Mouse (Mus musculus): ENCODE results near the gene Mxd3.

Gene Mxd3

GRCm38 (mm10) chr13:55329683-55330566 lies at the start of gene Mxd3:
Mxd3 (minus strand) TSS chr13:55329823.
- peak; percentile 82 for DNase-seq (ENCODE audit: low read depth, low spot score)

DNA sequence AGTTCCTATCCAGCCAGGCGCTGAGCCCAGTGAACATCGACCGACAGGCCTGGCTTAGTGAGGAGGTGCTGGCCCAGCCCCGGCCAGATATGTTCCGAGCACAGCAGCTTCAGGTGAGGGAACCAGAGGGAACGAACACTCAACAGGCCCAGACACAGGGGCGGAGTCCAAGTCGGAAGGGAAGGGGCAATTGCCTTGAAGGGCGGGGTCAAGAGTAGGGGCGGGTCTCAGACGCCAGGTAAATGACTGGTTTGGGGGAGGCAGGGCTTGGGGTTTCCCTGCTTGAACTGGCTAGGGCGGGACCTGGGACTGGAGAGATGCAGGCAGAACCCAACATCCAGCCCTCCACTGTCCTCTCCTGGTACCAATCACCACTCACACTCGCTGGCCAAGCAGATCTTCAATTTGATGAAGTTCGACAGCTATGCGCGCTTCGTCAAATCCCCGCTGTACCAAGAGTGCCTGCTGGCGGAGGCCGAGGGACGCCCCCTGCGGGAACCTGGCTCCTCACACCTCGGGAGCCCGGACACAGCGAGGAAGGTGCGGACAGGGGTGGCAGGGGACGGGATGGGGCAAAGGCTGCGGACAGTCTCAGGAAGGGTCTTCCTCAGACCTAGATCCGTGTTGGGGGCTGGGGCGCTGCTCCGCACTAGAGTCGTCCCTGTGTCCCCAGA lies 49.4 kb upstream of the Mxd3 start:
- DNase-seq (ENCODE audit: low read depth, low spot score): no peak

DNA sequence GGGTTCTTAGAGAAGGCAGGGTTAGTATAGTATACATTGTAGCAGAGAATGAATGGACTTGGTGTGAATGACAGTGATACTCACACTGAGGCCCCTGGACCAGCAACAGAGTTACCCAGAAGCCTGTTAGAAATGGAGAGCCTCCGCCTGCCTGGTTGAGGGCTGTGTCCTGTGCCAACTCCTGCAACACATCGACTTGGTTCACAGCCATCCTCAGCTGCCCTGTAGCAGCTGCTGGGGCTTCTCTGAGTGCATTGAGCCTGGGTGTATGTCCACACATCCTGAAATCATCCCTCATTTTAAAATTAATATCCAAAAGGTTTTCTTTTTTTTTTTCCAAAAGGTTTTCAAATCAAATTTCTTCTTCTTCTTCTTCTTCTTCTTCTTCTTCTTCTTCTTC lies 46.3 kb upstream of the Mxd3 start:
- no peak for DNase-seq (ENCODE audit: low read depth, low spot score)

GRCm38 (mm10) chr13:55374206-55374924 lies 44.7 kb upstream of the Mxd3 start:
- no peak for DNase-seq (ENCODE audit: low read depth, low spot score)

- no peak for DNase-seq (ENCODE audit: low read depth, low spot score)
Measured at GRCm38 (mm10) chr13:55371740-55372139, 42.1 kb upstream of the Mxd3 start.

DNA sequence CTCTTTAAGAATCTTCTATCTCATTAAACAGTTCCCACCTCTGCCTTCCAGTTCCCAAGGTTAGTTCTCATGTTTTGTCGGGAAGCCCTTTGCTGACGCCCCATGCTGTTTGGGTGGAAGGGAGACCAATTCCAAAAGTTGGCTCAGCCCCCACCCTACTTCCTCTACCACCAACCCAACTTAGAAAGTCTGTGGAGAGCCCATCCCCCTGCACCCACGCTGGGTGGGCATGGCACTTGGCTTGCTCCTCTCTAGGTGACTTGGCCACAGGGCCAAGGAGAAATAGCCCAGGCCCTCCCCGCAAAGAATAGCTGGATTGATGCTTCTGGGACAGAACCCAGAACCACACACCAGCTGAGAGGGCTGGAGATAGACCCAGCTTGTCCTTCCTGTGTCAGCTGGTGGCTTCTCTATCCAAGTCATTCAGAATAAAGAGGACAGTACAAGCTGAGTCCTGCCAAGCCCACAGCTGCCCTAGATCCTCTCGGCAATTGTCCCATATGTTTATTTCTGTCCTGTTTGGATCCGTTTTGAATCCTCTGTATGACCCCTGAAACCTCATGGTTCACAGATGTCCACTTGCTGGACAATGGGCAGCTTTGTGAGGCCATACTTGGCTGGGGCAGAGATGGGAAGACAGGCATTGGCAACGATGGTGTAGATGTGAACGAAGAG lies 41.5 kb upstream of the Mxd3 start:
- no peak for DNase-seq (ENCODE audit: low read depth, low spot score)

- no peak for DNase-seq (ENCODE audit: low read depth, low spot score)
Measured at GRCm38 (mm10) chr13:55370234-55370633, 40.6 kb upstream of the Mxd3 start.

DNA sequence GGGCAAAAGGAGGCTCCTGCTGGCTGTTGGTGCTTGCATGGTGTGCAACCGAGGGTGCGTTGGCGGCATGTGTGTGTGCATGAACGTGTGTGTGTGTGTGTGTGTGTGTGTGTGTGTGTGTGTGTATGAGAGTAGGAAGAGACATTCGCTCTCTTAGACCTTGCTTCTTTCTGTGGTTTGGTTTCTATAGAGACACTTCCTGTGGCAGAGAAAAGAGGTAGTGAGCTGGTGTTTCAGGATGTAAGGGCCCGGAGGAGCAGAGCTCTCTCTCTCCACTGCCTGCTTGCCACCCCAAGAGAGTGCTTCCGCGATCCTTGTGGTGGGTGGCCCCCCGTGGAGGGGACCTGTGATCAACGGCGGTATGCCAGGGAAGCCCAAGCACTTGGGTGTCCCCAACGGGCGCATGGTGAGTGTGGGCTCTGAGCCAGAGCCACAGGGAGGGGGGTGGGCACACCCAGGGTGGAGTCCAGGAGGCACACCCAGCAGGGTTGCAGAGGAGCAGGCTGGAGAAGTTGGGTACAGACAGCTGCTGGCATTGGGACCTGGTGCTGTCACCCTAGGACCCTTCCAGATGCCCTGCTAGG lies 40.0 kb upstream of the Mxd3 start, which contains the start of gene Rgs14:
TSS of gene Rgs14 (plus strand) at position 202 of the 584 bp plus-strand sequence.
- DNase-seq (ENCODE audit: low read depth, low spot score): no peak

DNA sequence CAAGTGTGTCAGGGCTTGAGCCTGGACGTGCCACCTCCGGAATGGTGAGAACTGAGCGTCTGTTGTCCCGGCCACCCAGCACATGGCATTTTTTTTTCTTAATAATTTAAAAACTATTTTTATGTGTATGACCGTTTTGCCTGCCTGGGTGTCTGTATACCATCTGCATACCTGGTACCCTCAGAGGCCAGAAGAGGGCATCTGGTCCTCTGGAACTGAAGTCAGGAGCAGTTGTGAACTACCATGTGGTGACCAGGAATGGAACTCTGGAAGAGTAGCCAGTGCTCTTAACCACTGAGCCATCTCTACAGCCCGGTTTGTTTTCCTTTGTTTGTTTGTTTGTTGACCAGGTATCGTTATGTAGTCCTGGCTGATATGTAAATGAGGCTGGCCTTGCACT lies 38.8 kb upstream of the Mxd3 start:
- DNase-seq (ENCODE audit: low read depth, low spot score): no peak

GRCm38 (mm10) chr13:55362453-55363060 lies 32.9 kb upstream of the Mxd3 start, which contains the start of gene Lman2:
Lman2 (minus strand) TSS chr13:55362783.
- peak; percentile 96 for DNase-seq (ENCODE audit: low read depth, low spot score)

DNA sequence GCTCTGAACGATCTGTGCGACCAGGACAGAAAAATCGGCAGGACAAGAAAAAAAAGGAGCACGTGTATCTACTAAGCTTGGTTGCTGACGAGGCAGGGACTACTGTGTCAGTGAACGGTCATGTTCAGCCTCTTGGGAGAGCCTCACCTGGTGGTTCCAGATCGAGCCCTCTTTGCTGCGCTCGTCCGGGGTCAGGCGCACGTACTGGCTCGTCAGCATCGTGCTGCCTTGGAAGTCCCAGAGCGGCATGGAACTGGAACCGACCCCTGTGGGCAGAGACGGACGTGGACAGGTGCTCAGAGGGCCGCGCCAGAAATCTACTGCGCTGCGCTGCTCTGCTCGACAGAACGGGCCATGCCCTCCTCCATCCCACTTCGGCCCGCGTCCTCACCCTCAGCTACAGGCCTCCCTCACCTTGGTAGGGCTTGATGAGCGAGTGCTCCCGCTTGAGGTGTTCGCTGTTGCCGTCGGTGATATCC lies 32.4 kb upstream of the Mxd3 start:
- DNase-seq (ENCODE audit: low read depth, low spot score): peak; percentile 8

- no peak for DNase-seq (ENCODE audit: low read depth, low spot score)
Measured at GRCm38 (mm10) chr13:55361145-55361544, 31.5 kb upstream of the Mxd3 start.

- no peak for DNase-seq (ENCODE audit: low read depth, low spot score)
Measured at GRCm38 (mm10) chr13:55346745-55347144, 17.1 kb upstream of the Mxd3 start.

GRCm38 (mm10) chr13:55344286-55344685 lies 14.7 kb upstream of the Mxd3 start:
- no peak for DNase-seq (ENCODE audit: low read depth, low spot score)

DNA sequence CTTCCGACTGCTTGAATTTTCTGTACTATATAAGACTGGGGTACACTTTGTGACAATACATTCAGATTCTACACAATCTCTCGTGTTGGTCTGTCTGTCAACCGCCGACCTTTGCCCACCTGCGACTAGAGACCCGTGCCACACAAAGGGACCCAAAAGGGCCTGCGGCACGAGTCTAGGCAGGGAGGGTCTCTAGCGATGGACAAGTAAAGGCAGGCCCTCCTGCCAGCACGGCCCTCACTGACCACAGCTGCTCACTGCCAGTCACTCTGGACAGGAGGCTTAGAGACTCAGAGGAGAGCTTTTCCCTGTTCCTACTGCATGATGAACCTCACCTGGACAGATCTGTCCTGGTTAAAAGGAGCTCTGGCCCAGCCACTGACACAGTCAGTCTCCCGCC lies 12.8 kb upstream of the Mxd3 start:
- DNase-seq (ENCODE audit: low read depth, low spot score): no peak

GRCm38 (mm10) chr13:55339259-55339658 lies 9.6 kb upstream of the Mxd3 start:
- DNase-seq (ENCODE audit: low read depth, low spot score): no peak

DNA sequence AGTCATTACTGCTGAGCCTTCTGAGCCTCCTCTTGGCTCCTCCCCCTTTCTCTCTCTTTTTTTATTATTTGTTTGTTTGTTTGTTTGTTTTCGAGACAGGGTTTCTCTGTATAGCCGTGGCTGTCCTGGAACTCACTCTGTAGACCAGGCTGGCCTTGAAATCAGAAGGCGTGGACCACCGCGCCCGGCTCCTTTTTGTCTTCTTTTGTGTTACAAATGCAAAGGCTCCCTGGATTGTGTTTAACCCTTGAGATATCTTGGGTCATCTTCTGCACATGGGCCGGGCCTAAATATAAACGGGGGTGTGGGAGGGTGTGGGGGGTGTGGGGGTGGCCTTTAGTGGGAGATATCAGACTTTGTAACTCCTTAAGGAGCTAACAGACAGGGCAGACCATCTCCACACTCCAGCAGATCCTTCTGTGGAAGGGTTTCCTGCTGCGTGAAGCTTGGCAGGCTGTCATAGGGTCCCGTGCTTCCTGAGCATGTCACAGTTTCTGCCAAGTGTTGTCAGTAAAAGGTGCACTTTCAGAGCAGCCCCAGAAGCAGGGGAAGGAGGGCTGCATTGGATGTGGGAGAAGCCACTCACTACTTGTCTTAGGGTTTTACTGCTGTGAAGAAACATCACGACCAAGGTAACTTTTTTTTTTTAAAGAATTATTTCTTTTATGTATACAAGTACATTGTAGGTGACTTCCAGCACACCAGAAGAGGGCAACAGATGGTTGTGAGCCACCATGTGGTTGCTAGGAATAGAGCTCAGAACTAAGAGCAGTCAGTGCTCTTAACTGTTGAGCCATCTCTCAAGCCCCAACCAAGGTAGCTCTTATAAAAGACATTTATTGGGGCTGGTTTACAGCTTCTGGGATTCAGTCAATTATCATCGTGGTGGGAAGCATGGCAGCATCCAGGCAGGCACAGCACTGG lies 8.8 kb upstream of the Mxd3 start:
- no peak for DNase-seq (ENCODE audit: low read depth, low spot score)

- no peak for DNase-seq (ENCODE audit: low read depth, low spot score)
Measured at GRCm38 (mm10) chr13:55337341-55337975, 7.8 kb upstream of the Mxd3 start.

- DNase-seq (ENCODE audit: low read depth, low spot score): no peak
Measured at GRCm38 (mm10) chr13:55335701-55336100, 6.1 kb upstream of the Mxd3 start.
